Mouse (Mus musculus) stomach, embryonic 16.5 days (tissue): ENCODE measurements around the gene Slc25a21. TPM values are rescaled to one million over a fixed set of nuclear protein-coding genes. Genes with fewer than 3 reads are reported as not detected.

Experiments used
- ATAC-seq: fragments of 200-750 bp; cut with Nextera tagmentation; 2 replicates; pipeline ENCODE4 v1.8.0; 2017; ENCODE audit warnings: moderate number of reproducible peaks, moderate TSS enrichment; ENCODE audit not compliant: insufficient read depth, low FRiP score
- H3K27ac ChIP-seq: fragments of 300-500 bp; sonication (generic); 2 replicates; pipeline ENCODE4 v1.5.1; 2014; ENCODE audit warnings: low read length
- H3K27me3 ChIP-seq: fragments of 300-500 bp; sonication (generic); 2 replicates; pipeline ENCODE4 v1.6.1; 2014; ENCODE audit warnings: low read length, control low read depth, mixed read lengths; ENCODE audit not compliant: control insufficient read depth, insufficient read depth
- H3K36me3 ChIP-seq: fragments of 300-500 bp; sonication (generic); 2 replicates; pipeline ENCODE4 v1.6.1; 2014; ENCODE audit warnings: low read length; ENCODE audit not compliant: control insufficient read depth, insufficient read depth
- H3K4me1 ChIP-seq: fragments of 300-500 bp; sonication (generic); 2 replicates; pipeline ENCODE4 v1.6.1; 2014; ENCODE audit warnings: low read length, control low read depth, mixed read lengths; ENCODE audit not compliant: control insufficient read depth, insufficient read depth
- H3K4me2 ChIP-seq: fragments of 300-500 bp; sonication (generic); 2 replicates; pipeline ENCODE4 v1.6.1; 2014; ENCODE audit warnings: low read depth, low read length, mixed read lengths
- H3K4me3 ChIP-seq: fragments of 300-500 bp; sonication (generic); replicated peaks from 2 replicates; pipeline ENCODE4 v1.5.1; 2014; ENCODE audit warnings: mild to moderate bottlenecking, low read length
- H3K9ac ChIP-seq: fragments of 300-500 bp; sonication (generic); 2 replicates; pipeline ENCODE4 v1.6.1; 2014; ENCODE audit warnings: low read length
- H3K9me3 ChIP-seq: fragments of 300-500 bp; sonication (generic); replicated peaks from 2 replicates; pipeline ENCODE4 v1.6.1; 2016; ENCODE audit warnings: low read length, control low read depth; ENCODE audit not compliant: control insufficient read depth
- WGBS: fragments of 180-500 bp; shearing (Covaris S2); extraction: QIAGEN DNeasy Blood & Tissue Kit; methylation state at CpG from one replicate; pipeline ENCODE4 v1.1.7; 2014; 5-methylcytosine and 5-hydroxymethylcytosine counted together
- polyA plus RNA-seq: library from polyadenylated mRNA; unstranded; fragments of >200 nt; fragmentation: Nextera tagmentation; extraction: Ambion mirVana; gene quantifications from 2 replicates; pipeline ENCODE4 v1.2.1, GENCODE M21; 2015

Slc25a21 gene
- polyA plus RNA-seq, 1 experiment from 2014 or later: 3.3 TPM

GRCm38 (mm10) chr12:56829945-56830344 lies 367.3 kb downstream of the Slc25a21 start:
- no peak for ATAC-seq
- H3K4me3 ChIP-seq: no peak overlapping the region
- H3K4me2 ChIP-seq: no peak overlapping the region
- H3K9ac ChIP-seq: no peak overlapping the region
- H3K4me1 ChIP-seq: peaks cover 11% of the 10 kb centered on the region
- H3K27me3 ChIP-seq: no peaks in the 10 kb centered on the region
- no peaks in the 10 kb centered on the region for H3K36me3 ChIP-seq
- H3K9me3 ChIP-seq: no peaks in the 10 kb centered on the region
- H3K27ac ChIP-seq: no peak overlapping the region
- WGBS: 61% methylated on average over 1 of the region's 1 CpGs

- 10% methylated on average over 5 of the region's 5 CpGs for WGBS
- H3K27ac ChIP-seq: peak overlapping the region; percentile 15; the same call in 1 of the 2 replicates
Measured at GRCm38 (mm10) chr12:56829455-56829883, 367.8 kb downstream of the Slc25a21 start.

GRCm38 (mm10) chr12:56827808-56828384 lies 369.4 kb downstream of the Slc25a21 start:
- WGBS: 38% methylated on average over 8 of the region's 8 CpGs
- Histone ChIP-seq H3K9me3 (no peaks in the 10 kb centered on the region), H3K4me2 (no peak overlapping the region), H3K4me3 (no peak overlapping the region), H3K36me3 (no peaks in the 10 kb centered on the region), H3K27ac (no peak overlapping the region), H3K4me1 (peaks cover 11% of the 10 kb centered on the region), H3K27me3 (no peaks in the 10 kb centered on the region), H3K9ac (no peak overlapping the region)
- peak; percentile 73 for ATAC-seq

More at GRCm38 (mm10) chr12:56829455-56829883, 367.8 kb downstream of the Slc25a21 start:
- peak; percentile 71; the same call in 1 of the 2 replicates for ATAC-seq
- Histone ChIP-seq H3K36me3 (no peaks in the 10 kb centered on the region), H3K4me1 (peaks cover 11% of the 10 kb centered on the region), H3K9ac (no peak overlapping the region), H3K4me3 (no peak overlapping the region), H3K9me3 (no peaks in the 10 kb centered on the region), H3K27me3 (no peaks in the 10 kb centered on the region), H3K4me2 (peak overlapping the region; percentile 29)

GRCm38 (mm10) chr12:56824688-56825087 lies 372.6 kb downstream of the Slc25a21 start:
- Histone ChIP-seq H3K27ac (no peak overlapping the region; the same call in 1 of the 2 replicates), H3K9me3 (no peaks in the 10 kb centered on the region), H3K4me2 (no peak overlapping the region), H3K27me3 (no peaks in the 10 kb centered on the region), H3K9ac (no peak overlapping the region), H3K36me3 (no peaks in the 10 kb centered on the region), H3K4me1 (peaks cover 15% of the 10 kb centered on the region), H3K4me3 (no peak overlapping the region)
- WGBS: 32% methylated on average over 5 of the region's 5 CpGs
- ATAC-seq: no peak

GRCm38 (mm10) chr12:56822122-56822521 lies 375.1 kb downstream of the Slc25a21 start:
- Histone ChIP-seq H3K9ac (no peak overlapping the region), H3K27ac (no peak overlapping the region), H3K4me3 (no peak overlapping the region), H3K27me3 (no peaks in the 10 kb centered on the region), H3K4me1 (0 out of 2 replicates have a peak, but pooled peaks cover 3% of the 10 kb centered on the region), H3K9me3 (no peaks in the 10 kb centered on the region), H3K36me3 (no peaks in the 10 kb centered on the region), H3K4me2 (no peak overlapping the region)
- WGBS: 44% methylated on average over 2 of the region's 2 CpGs
- ATAC-seq: no peak

GRCm38 (mm10) chr12:56820604-56821003 lies 376.7 kb downstream of the Slc25a21 start:
- Histone ChIP-seq H3K9ac (no peak overlapping the region), H3K36me3 (no peaks in the 10 kb centered on the region), H3K4me1 (0 out of 2 replicates have a peak, but pooled peaks cover 3% of the 10 kb centered on the region), H3K4me3 (no peak overlapping the region), H3K4me2 (no peak overlapping the region), H3K27me3 (no peaks in the 10 kb centered on the region), H3K27ac (no peak overlapping the region), H3K9me3 (no peaks in the 10 kb centered on the region)
- 86% methylated on average over 2 of the region's 2 CpGs for WGBS
- no peak for ATAC-seq

GRCm38 (mm10) chr12:56807483-56807882 lies 389.8 kb downstream of the Slc25a21 start:
- Histone ChIP-seq H3K9me3 (no peaks in the 10 kb centered on the region), H3K9ac (no peak overlapping the region)
- 48% methylated on average over 2 of the region's 2 CpGs for WGBS

GRCm38 (mm10) chr12:56807078-56807477 lies 390.2 kb downstream of the Slc25a21 start:
- ATAC-seq: no peak
- Histone ChIP-seq H3K27me3 (no peaks in the 10 kb centered on the region), H3K9me3 (no peaks in the 10 kb centered on the region), H3K36me3 (no peaks in the 10 kb centered on the region), H3K4me1 (no peaks in the 10 kb centered on the region), H3K27ac (no peak overlapping the region), H3K9ac (no peak overlapping the region), H3K4me3 (no peak overlapping the region), H3K4me2 (no peak overlapping the region)
- 64% methylated on average over 2 of the region's 2 CpGs for WGBS

More at GRCm38 (mm10) chr12:56807483-56807882, 389.8 kb downstream of the Slc25a21 start:
- Histone ChIP-seq H3K36me3 (no peaks in the 10 kb centered on the region), H3K4me3 (no peak overlapping the region), H3K4me1 (no peaks in the 10 kb centered on the region), H3K27me3 (no peaks in the 10 kb centered on the region), H3K4me2 (no peak overlapping the region), H3K27ac (no peak overlapping the region)
- no peak for ATAC-seq

- WGBS: 34% methylated on average over 3 of the region's 3 CpGs
- H3K4me2 ChIP-seq: no peak overlapping the region
- H3K9ac ChIP-seq: no peak overlapping the region
- H3K36me3 ChIP-seq: no peaks in the 10 kb centered on the region
- no peaks in the 10 kb centered on the region for H3K4me1 ChIP-seq
- H3K4me3 ChIP-seq: no peak overlapping the region
- H3K9me3 ChIP-seq: no peaks in the 10 kb centered on the region
- H3K27ac ChIP-seq: no peak overlapping the region
- no peaks in the 10 kb centered on the region for H3K27me3 ChIP-seq
- ATAC-seq: no peak
Measured at GRCm38 (mm10) chr12:56804487-56804886, 392.8 kb downstream of the Slc25a21 start.
